Mouse (Mus musculus) bone marrow macrophage, adult 2 months (primary cell): ENCODE results near the gene Cfap97. TPM values are rescaled to one million over a fixed set of nuclear protein-coding genes. Genes with fewer than 3 reads are reported as not detected.
"Not testable (repeated sequence)": the region's sequence is repeated elsewhere in the genome, so short reads cannot be mapped to it uniquely, and the experiment has no call there.

Experiments used
- H3K27ac ChIP-seq: 2 replicates; pipeline ENCODE4 v1.5.1; 2012; ENCODE audit warnings: low read depth, low read length; ENCODE audit not compliant: insufficient read depth
- H3K4me1 ChIP-seq: 2 replicates; pipeline ENCODE4 v1.6.1; 2012; ENCODE audit warnings: low read length; ENCODE audit not compliant: control insufficient read depth, insufficient read depth
- H3K4me3 ChIP-seq: 2 replicates; pipeline ENCODE4 v1.5.1; 2012; ENCODE audit warnings: mild to moderate bottlenecking, low read length, moderate library complexity; ENCODE audit not compliant: insufficient read depth
- CTCF ChIP-seq: IDR thresholded peaks from 2 replicates; pipeline ENCODE4 v1.5.1; 2012; ENCODE audit warnings: low read depth, mild to moderate bottlenecking, low read length, moderate library complexity
- POLR2A ChIP-seq: IDR thresholded peaks from 2 replicates; pipeline ENCODE4 v1.6.1; 2012; ENCODE audit warnings: mild to moderate bottlenecking, low read depth, low read length, borderline replicate concordance
- polyA plus RNA-seq: library from polyadenylated mRNA; stranded (reverse); fragments of >200 nt; gene quantifications from 2 replicates; pipeline ENCODE4 v1.2.4, GENCODE M21; 2012; ENCODE audit not compliant: missing spikeins, insufficient read depth, insufficient read length

The Cfap97 gene
- polyA plus RNA-seq = 9.4 and 14.1 TPM in 2 replicates

DNA sequence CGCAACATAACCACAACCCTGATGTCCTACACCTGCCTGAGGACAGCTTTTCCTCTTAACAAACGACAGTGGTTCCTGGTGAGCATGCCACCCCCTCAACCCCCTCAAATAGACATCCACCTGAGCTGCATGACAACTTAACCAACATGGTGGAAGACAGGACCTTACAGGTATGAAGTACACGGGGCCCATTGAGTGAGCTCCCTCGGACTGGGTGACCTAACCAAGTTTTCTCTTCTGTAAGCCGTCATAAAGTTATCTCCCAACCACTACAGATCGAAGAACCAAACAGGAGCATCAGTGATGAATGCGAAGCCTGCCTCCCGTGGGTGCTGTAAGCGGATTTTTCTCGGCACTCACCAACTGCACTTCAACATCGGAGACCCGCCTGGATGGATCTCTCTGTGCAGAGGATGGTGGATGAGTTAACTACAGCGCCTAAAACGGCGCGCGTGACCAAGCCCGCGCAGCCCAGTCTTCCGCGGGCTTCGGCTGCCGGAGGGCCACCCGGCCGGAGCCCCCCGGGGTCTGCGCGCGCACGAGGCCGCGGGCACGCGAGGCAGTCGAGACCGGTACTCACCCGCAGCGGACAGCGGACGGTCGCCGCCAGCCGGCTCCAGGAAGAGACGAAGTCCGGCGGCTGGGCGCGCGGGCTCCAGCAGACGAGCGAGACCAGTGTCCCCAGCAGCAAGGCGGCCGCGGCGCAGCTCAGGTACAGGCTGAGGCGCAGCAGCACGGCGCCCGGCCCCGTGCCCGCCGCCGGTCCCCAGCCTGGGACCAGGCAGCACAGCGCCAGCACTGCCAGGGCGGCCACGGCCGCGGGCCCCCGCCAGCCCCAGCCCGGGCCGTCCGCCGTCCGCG lies at the start of gene Cfap97:
Gene Cfap97, plus strand, starts transcription at position 570 of the 861 bp plus-strand sequence.
- no peak within 1 kb of the TSS for H3K27ac ChIP-seq
- peaks cover 7% of the 10 kb centered on the region for H3K4me1 ChIP-seq

DNA sequence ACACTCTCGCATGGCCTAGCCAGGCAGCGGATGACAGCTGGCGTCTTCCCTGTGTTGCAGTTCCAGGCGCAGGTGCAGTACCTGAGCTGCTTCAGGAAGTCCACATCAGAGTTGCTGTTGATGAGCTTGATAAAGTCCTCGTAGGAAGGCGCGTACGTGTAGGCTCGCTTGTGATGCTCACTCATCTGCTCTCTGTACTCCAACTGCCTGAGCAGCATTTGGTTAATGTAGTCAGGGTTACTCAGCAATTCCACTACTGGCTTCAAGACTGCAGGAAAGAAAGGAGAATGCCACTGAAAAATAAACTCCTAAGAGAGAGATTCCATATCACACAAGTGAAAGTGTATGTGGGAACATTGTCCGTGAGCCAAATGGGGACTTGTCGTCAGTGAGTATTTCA lies 48.1 kb upstream of the Cfap97 start:
- no peak overlapping the region for H3K4me3 ChIP-seq

More for the DNA sequence above, at the start of gene Cfap97:
- TF ChIP-seq POLR2A (no peak), CTCF (no peak)
- peak within 1 kb of the TSS; percentile 94 for H3K4me3 ChIP-seq

DNA sequence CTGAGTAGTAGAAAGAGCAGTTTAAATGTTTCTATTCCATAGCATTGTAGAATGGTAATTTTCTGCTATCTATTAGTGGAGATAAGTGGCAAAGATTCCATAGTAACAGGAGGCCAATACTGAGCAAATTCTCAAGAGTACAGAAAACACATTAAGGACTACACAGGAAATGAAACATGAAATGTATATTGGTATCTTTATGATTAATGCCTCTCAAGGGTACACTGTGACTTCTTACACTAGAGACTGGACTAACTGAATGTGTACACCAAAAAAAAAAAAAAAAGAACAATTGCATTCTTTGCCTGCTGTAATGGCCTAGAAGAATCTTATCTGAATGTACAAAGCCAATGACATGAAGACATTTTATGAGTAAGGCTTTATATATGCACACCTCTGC lies 43.9 kb upstream of the Cfap97 start:
- no peak overlapping the region for H3K4me3 ChIP-seq
- TF ChIP-seq CTCF (no peak), POLR2A (no peak)
- no peak overlapping the region for H3K27ac ChIP-seq
- no peaks in the 10 kb centered on the region for H3K4me1 ChIP-seq

More for the DNA sequence above, 48.1 kb upstream of the Cfap97 start:
- no peak overlapping the region for H3K27ac ChIP-seq
- no peaks in the 10 kb centered on the region for H3K4me1 ChIP-seq
- TF ChIP-seq POLR2A = no peak
- TF ChIP-seq CTCF = no peak

DNA sequence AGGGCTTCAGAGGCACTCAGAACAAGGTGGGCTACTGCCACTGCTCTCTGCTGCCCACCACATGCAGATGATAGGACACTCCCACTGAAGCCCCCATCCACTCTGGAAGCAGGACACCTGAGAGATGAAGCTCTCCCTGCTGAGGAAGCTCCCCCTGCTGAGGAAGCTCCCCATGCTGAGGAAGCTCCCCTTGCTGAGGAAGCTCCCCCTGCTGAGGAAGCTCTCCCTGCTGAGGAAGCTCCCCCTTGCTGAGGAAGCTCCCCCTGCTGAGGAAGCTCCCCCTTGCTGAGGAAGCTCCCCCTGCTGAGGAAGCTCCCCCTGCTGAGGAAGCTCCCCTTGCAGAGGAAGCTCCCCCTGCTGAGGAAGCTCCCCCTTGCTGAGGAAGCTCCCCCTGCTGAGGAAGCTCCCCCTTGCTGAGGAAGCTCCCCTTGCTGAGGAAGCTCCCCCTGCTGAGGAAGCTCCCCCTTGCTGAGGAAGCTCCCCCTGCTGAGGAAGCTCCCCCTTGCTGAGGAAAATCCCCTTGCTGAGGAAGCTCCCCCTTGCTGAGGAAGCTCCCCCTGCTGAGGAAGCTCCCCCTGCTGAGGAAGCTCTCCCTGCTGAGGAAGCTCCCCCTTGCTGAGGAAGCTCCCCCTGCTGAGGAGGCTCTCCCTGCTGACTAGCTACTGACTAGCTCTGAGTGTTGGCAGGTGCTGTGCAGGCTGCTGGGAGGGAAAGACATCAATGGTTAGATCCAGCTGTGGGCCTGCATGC lies 38.0 kb upstream of the Cfap97 start:
- H3K27ac ChIP-seq = peak overlapping the region; percentile 34; the same call in 1 of the 2 replicates
- not testable (repeated sequence) for H3K4me3 ChIP-seq, H3K4me1 ChIP-seq

DNA sequence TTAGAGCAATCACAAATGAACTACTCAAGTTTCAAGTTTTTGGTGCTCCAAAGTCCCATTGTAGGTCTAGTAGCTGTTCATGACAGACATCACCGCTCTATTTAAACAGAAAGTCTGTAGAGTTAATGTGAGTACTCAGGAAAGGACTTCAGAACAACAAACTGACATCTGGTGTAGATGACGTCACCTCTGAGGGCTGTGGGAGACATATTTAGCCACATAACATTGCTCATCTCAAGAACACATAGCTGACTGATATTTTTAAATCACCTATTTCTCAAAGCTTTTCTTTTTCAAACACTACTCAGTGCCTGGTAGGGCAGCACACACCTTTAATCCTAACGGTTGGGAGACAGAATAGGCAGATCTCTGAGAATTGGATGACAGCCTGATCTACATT lies 34.4 kb upstream of the Cfap97 start:
- Histone ChIP-seq H3K27ac (no peak overlapping the region), H3K4me3 (no peak overlapping the region), H3K4me1 (0 out of 2 replicates have a peak, but pooled peaks cover 7% of the 10 kb centered on the region)
- no peak for TF ChIP-seq CTCF
- no peak for TF ChIP-seq POLR2A

DNA sequence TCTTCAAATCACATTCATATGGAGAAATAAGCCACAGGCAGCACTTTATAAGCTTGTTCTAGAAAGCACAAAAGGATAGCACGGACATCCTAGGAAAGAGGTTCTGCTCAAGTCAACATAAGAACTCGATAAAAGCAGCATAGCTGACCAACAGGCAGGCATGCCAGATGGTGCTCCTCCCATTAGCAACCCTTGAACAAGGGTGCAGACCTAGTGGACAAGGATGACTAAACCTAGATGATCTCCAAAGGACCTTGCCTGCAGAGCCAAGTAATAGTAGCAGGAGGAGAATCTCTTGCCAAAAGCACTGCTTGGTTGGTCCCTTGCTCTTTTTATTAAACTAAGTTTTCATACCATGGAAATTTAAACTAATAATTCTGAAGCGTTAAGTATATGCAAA lies 32.4 kb upstream of the Cfap97 start:
- Histone ChIP-seq H3K27ac (no peak overlapping the region), H3K4me1 (0 out of 2 replicates have a peak, but pooled peaks cover 7% of the 10 kb centered on the region), H3K4me3 (no peak overlapping the region)
- TF ChIP-seq POLR2A (no peak), CTCF (no peak)

DNA sequence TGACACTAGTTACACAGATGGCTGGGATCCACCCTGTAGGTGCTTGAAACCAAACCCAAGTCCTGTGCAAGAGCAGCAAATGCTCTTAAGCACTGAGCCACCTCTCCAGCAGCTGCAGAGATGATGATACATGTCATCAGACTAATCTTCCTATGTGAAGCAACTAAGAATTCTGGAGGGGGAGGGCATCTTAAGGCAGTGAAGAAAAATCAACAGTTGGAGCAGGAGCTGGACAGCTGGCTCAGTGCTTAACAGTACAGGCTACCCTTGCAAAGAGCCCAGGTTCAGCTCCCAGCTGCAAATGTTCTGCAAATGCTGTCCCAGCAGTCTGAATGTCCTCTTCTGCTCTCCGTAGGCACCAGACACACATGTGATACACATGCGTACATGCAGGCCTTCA lies 29.1 kb upstream of the Cfap97 start:
- Histone ChIP-seq H3K4me3 (no peak overlapping the region), H3K4me1 (no peaks in the 10 kb centered on the region), H3K27ac (no peak overlapping the region)
- TF ChIP-seq POLR2A (no peak), CTCF (no peak)

DNA sequence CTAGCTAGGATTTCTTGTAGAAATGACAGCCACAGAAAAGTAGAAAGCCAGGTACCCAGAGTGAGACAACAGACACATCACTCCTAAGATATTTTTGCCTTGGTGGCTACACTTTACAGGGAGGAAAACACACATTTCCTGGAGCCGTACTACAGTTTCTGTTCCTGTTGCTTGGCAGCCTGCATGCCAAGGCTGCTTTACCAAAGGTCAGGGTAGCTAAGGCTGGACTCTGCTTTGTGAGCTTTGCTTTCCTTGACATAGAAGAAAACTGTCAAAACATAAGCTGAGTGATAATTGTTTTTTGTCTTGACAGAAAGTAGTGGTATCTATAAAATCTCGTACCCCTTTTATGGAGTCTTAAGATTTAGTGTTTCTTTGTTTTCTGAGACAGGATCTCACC lies 21.1 kb upstream of the Cfap97 start:
- TF ChIP-seq POLR2A (no peak), CTCF (no peak)
- Histone ChIP-seq H3K4me1 (peaks cover 12% of the 10 kb centered on the region), H3K27ac (no peak overlapping the region), H3K4me3 (no peak overlapping the region)

DNA sequence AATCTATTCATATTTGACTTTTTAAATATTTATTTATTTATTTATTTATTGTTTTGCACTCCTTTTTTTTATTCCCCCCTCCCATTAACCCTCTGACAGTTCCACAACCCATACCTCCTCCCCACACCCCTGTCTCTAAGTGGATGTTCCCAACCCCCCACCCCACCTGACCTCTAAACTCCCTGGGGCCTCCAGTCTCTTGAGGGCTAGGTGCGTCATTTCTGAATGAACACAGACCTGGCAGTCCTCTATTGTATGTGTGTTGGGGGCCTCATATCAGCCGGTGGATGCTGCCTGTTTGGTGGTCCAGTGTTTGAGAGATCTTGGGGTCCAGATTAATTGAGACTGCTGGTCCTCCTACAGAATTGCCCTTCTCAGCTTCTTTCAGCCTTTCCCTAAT lies 16.0 kb upstream of the Cfap97 start:
- H3K4me1 ChIP-seq = peaks cover 28% of the 10 kb centered on the region
- H3K4me3 ChIP-seq, H3K27ac ChIP-seq: not testable (repeated sequence)

DNA sequence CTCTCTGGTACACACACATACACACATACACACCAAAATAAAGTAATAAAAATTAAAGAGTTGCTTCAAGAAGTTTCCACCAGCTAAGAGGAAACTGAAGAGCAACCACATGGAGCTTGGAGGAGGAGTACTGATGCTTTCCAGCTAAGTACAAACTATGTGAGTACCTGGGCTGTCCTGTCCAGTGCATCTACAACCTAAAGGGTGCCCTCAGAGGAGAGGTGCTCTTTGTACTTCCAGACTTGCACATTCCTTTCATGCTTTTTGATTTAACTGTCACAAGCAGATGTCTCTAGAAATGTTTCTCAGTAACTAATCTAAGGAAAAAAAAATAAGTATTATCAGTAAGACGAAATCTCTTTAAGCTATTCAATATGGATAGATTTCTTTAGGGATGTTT lies 14.2 kb upstream of the Cfap97 start:
- TF ChIP-seq CTCF (no peak), POLR2A (no peak)
- no peak overlapping the region for H3K27ac ChIP-seq

More for the DNA sequence above, 14.2 kb upstream of the Cfap97 start:
- H3K4me1 ChIP-seq = peaks cover 30% of the 10 kb centered on the region
- no peak overlapping the region for H3K4me3 ChIP-seq
